Mouse (Mus musculus): ENCODE measurements at regions not wholly inside any gene's neighbourhood (a gene's known extent, or its start where the extent isn't known, plus 50 kb on each side); places are given as distances from the start of the nearest gene placed in this dataset.

- TF ChIP-seq CTCF (IDR thresholded peaks at IDR 0.05; ENCODE audit: insufficient read depth, low read depth, low read length) = no peak
- TF ChIP-seq POLR2A (IDR thresholded peaks at IDR 0.05; ENCODE audit: insufficient read depth, low read depth, low read length) = no peak
These were observed 320.4 kb upstream of the Id2 start for GRCm38 (mm10) chr12:25417336-25417735.
